Mouse (Mus musculus) spleen, adult 2 months (tissue): ENCODE results near the gene Trim15. TPM values are rescaled to one million over a fixed set of nuclear protein-coding genes. Genes with fewer than 3 reads are reported as not detected.

Experiments
- DNase-seq, 2 experiments: peaks; one replicate each; pipeline versions ENCODE4 v3.0.0 to v3.0.0-alpha.2; 2012 to 2021; ENCODE audit warnings: low spot score in 2 of 2, low read depth in 1 of 2
- H3K27ac ChIP-seq: fragments of 200-500 bp; 2 replicates; pipeline ENCODE4 v1.5.1; 2012; ENCODE audit warnings: low read length, inconsistent platforms; ENCODE audit not compliant: insufficient read depth
- H3K27me3 ChIP-seq: fragments of 200-500 bp; 2 replicates; pipeline ENCODE4 v1.6.1; 2012; ENCODE audit warnings: mild to moderate bottlenecking, moderate library complexity, low read length, inconsistent platforms; ENCODE audit not compliant: control insufficient read depth, insufficient read depth
- H3K36me3 ChIP-seq: fragments of 200-500 bp; 2 replicates; pipeline ENCODE4 v1.6.1; 2012; ENCODE audit warnings: mild to moderate bottlenecking, low read length, inconsistent platforms; ENCODE audit not compliant: control insufficient read depth, insufficient read depth
- H3K4me1 ChIP-seq: fragments of 200-500 bp; 2 replicates; pipeline ENCODE4 v1.6.1; 2011; ENCODE audit warnings: inconsistent platforms; ENCODE audit not compliant: control insufficient read depth, insufficient read depth, insufficient read length
- H3K4me3 ChIP-seq: fragments of 200-500 bp; 2 replicates; pipeline ENCODE4 v1.5.1; 2011; ENCODE audit warnings: mild to moderate bottlenecking, inconsistent platforms; ENCODE audit not compliant: insufficient read depth, insufficient read length; ENCODE audit errors: extremely low read depth
- CTCF ChIP-seq: fragments of 200-500 bp; IDR thresholded peaks from 2 replicates; pipeline ENCODE4 v1.5.1; 2011; ENCODE audit warnings: mild to moderate bottlenecking, inconsistent platforms; ENCODE audit not compliant: insufficient read depth, insufficient read length, insufficient replicate concordance; ENCODE audit errors: extremely low read depth
- POLR2A ChIP-seq: fragments of 200-500 bp; IDR thresholded peaks from 2 replicates; pipeline ENCODE4 v1.6.1; 2011; ENCODE audit warnings: low read depth, low read length, inconsistent platforms
- WGBS: fragments of 180-500 bp; shearing (Covaris S2); methylation state at CpG from one replicate; pipeline ENCODE4 v1.1.7; 2018; 5-methylcytosine and 5-hydroxymethylcytosine counted together
- polyA plus RNA-seq: library from polyadenylated mRNA; depleted of rRNA; stranded (reverse); fragments of >200 nt; gene quantifications from 2 replicates; pipeline ENCODE4 v1.2.3, GENCODE M21; 2012

Trim15 gene
- polyA plus RNA-seq, 1 experiment, result 0.04 TPM

DNA sequence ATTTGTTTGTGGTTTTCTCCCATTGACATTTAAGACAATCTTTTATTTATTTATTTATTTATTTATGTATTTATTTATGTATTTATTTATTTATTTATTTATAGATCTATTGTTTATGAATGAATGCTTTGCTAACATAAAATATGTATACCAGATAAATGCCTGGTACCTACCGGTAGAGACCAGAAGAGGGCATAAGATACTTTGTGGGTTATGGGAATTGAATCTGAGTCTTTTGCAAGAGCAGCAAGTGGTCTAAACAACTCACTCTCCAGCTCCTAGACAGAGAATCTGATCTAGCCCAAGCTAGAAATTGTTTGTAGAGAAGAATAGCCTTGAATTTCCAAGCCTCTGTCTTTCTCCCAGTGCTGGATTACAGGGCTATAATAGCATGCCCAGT is 33.7 kb upstream of the Trim15 start:
- WGBS, result 15% methylated on average over 1 of the region's 1 CpGs
- no peak for TF ChIP-seq POLR2A
- TF ChIP-seq CTCF, result no peak
- Histone ChIP-seq H3K27me3 (no peaks in the 10 kb centered on the region), H3K27ac (no peak overlapping the region), H3K36me3 (no peaks in the 10 kb centered on the region), H3K4me1 (no peaks in the 10 kb centered on the region), H3K4me3 (no peak overlapping the region)
- no peak for DNase-seq

GRCm38 (mm10) chr17:36900001-36900400 is 33.0 kb upstream of the Trim15 start:
- TF ChIP-seq POLR2A (no peak), CTCF (no peak)
- no peaks in the 10 kb centered on the region for H3K27me3 ChIP-seq
- H3K36me3 ChIP-seq, result no peaks in the 10 kb centered on the region
- H3K4me1 ChIP-seq, result no peaks in the 10 kb centered on the region
- no peak overlapping the region for H3K4me3 ChIP-seq
- 92% methylated on average over 5 of the region's 5 CpGs for WGBS
- no peak overlapping the region for H3K27ac ChIP-seq
- no peak for DNase-seq

DNA sequence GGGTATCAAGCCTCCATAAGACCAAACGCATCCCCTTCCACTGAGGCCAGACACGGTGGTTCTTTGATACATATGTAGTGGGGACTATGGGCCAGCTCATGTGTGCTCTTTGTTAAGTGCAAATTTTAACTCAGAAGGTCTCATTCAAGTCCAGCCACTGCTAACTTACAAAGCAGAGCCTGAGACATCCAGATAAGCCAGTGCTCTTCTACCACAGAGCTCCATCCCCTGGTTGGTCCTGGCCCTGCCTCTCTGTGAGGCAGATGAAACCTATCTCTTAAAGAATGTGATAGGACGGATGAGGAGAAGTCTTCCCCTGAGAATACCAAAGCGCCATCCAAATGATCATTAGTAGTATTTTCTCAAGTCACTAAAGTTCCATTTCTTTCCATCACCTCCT is 32.4 kb upstream of the Trim15 start:
- no peak overlapping the region for H3K4me3 ChIP-seq
- WGBS, result 86% methylated on average over 4 of the region's 4 CpGs

GRCm38 (mm10) chr17:36897552-36898205 is 30.7 kb upstream of the Trim15 start, which contains the start of gene Trim31:
Trim31 (plus strand) TSS chr17:36898118.
- no peaks in the 10 kb centered on the region for H3K36me3 ChIP-seq
- 69% methylated on average over 6 of the region's 6 CpGs for WGBS
- no peak within 1 kb of the TSS for H3K27ac ChIP-seq
- no peaks in the 10 kb centered on the region for H3K27me3 ChIP-seq
- no peaks in the 10 kb centered on the region for H3K4me1 ChIP-seq
- H3K4me3 ChIP-seq, result no peak within 1 kb of the TSS
- TF ChIP-seq POLR2A, result no peak
- no peak for TF ChIP-seq CTCF
- no peak for DNase-seq

More for the DNA sequence above, 32.4 kb upstream of the Trim15 start:
- H3K27me3 ChIP-seq, result no peaks in the 10 kb centered on the region
- DNase-seq, result no peak
- TF ChIP-seq CTCF, result no peak
- no peak for TF ChIP-seq POLR2A
- H3K36me3 ChIP-seq, result no peaks in the 10 kb centered on the region
- H3K4me1 ChIP-seq, result no peaks in the 10 kb centered on the region
- no peak overlapping the region for H3K27ac ChIP-seq

- H3K27ac ChIP-seq, result no peak overlapping the region
- H3K4me1 ChIP-seq, result no peaks in the 10 kb centered on the region
- no peak overlapping the region for H3K4me3 ChIP-seq
- TF ChIP-seq POLR2A (no peak), CTCF (no peak)
- no peak for DNase-seq
- no peaks in the 10 kb centered on the region for H3K36me3 ChIP-seq
- no peaks in the 10 kb centered on the region for H3K27me3 ChIP-seq
These were observed 30.1 kb upstream of the Trim15 start for GRCm38 (mm10) chr17:36897065-36897464.

GRCm38 (mm10) chr17:36896583-36896982 is 29.6 kb upstream of the Trim15 start:
- H3K36me3 ChIP-seq, result no peaks in the 10 kb centered on the region
- 88% methylated on average over 1 of the region's 1 CpGs for WGBS
- H3K27me3 ChIP-seq, result no peaks in the 10 kb centered on the region
- TF ChIP-seq POLR2A, result no peak
- TF ChIP-seq CTCF, result peak; percentile 18; the same call in 1 of the 2 replicates
- no peaks in the 10 kb centered on the region for H3K4me1 ChIP-seq
- no peak for DNase-seq
- H3K27ac ChIP-seq, result no peak overlapping the region
- H3K4me3 ChIP-seq, result no peak overlapping the region

DNA sequence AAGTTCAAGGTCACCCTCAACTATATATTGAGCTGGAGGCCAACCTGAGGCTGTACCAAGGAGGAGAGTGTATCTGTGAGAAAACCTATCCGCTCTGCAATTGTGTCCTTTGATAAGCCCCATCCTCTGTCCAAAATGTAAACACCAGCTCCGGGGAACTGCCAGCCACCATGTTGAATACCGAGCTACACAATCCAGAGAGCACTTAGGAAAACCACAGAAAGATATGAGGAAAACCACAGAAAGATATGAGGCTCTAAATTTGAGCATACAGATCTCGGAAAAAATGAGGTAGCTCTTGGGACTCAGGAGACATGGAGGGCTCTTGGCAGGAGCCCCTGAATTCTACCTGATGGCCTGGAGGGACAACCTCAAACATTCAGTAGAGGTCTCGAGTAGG is 26.4 kb upstream of the Trim15 start:
- Histone ChIP-seq H3K27ac (no peak overlapping the region), H3K27me3 (no peaks in the 10 kb centered on the region)

More for the DNA sequence above, 26.4 kb upstream of the Trim15 start:
- Histone ChIP-seq H3K36me3 (no peaks in the 10 kb centered on the region), H3K4me1 (no peaks in the 10 kb centered on the region), H3K4me3 (no peak overlapping the region)
- no peak for DNase-seq
- WGBS, result 43% methylated on average over 5 of the region's 5 CpGs
- TF ChIP-seq POLR2A (no peak), CTCF (no peak)
